Mouse (Mus musculus) fibroblast of lung, adult 2 months (primary cell): ENCODE results near the gene Dstn.

Experiments
- DNase-seq: peaks from one replicate; pipeline ENCODE4 v3.0.0-alpha.2; 2011; ENCODE audit warnings: low read depth

Dstn gene

DNA sequence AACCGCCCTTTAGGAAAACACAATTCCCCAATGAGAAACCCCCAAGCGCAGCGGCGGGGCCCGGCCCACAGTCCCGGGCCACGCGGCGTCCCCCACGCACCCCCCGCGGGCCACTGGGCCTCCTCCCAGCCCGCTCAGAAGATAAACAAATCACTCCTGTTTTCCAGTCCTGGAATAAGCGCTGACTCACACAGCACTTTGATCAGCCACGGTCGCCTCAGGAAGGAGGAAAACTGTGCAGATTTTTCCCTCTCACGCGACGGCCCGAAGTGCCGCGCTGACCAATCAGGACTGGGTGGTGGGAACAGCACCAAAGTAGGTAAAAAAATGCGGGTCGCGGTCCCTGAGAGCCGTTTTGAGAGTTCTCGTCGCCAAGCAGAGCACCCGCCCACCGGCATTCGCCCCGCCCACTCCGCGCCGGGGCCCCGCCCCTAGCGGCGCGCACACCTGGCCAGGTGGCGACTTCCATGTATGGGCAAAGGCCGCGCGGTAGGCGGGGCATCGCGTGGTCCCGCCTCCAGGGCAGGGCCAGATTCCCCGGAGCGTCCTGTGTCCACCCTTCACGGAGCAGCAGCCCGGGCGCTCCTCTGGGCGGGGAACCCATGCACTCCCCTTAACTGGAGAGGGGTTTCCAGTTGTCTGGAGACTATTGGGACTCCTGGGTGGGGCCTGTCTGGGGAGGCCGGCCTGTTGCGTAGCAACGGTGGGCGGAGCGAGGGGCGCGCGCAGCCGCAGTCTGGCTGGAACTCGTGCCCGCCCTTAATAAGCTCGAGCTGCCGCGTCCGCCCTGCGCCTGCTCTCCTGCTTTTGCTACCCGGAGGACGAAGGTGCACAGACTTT is at the start of gene Dstn:
Dstn (plus strand) TSS at position 561 of the 840 bp plus-strand sequence.
- DNase-seq = peak; percentile 92

DNA sequence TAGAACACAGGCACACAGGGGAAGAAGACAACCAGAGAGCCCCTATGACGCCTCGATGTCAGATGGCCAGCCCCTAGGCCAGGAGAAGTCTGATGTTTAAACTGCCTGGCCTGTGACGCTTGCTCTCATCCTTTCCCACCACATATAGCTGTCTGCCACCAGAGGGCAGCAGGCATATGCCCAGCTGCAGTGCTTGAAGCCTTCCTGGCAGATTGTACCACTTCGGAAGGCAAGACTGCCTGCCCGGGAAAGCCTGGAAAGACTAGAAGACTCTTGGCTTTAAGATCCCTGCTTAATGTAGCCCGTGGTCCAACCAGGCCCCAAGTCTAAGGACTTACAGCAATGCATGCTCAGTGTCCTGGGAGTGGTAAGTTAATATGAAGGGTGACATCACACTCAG is 47.8 kb upstream of the Dstn start:
- peak; percentile 69 for DNase-seq

- DNase-seq = no peak
Measured at GRCm38 (mm10) chr2:143870936-143871688, 44.0 kb upstream of the Dstn start.

- peak; percentile 68 for DNase-seq
Measured at GRCm38 (mm10) chr2:143876026-143876425, 39.1 kb upstream of the Dstn start.

DNA sequence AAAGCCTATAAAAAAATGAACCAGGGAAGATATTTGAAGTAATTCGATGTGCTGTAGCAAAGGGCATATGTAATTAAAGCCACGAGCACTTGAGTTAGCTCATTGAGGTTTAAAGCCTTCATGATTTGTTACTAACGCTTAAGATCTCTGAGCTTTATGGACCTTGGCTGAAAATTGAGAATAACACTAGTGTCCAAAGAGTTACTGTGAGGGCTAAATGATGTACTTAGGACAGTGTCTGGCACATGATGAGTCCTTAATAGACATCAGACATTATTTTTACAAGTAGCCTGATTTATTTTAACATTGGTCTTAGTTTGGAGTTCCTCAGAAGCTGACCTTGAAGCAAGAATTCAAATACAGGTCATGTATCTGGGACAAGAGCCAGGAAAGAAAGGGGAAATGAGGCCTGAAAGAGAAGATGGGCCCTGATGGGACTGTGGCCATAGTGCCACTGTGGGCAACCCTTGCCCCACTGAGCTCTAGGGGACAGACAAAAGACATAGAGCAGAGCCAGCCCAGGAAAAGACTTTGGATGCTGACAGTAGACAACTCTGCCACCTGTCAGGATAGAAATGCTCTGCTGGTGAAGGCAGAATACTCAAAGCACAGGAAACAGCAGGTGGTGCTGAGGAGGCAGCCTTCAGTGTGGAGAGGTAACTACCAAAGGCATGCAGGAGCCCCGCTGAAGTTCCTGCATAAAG is 38.0 kb upstream of the Dstn start:
- no peak for DNase-seq

DNA sequence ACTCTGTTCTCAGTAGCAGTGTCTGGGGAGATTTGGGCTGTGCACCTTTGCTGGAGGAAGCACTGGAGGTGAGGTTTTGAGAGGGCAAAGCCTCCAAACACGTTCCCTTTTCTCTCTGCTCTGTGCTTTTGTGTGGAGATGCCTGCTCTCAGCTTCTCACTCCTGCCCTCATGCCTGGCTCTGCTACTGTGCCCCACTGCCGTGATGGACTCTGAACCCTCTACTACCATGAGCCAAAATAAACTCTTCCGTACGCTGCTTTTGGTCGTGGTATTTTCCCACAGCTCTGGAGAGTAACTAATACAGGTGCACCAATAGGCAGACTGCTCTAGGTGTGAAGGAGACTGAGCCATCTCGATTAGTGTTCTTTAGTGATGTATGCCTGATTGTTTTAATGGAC is 35.8 kb upstream of the Dstn start:
- DNase-seq = no peak

DNA sequence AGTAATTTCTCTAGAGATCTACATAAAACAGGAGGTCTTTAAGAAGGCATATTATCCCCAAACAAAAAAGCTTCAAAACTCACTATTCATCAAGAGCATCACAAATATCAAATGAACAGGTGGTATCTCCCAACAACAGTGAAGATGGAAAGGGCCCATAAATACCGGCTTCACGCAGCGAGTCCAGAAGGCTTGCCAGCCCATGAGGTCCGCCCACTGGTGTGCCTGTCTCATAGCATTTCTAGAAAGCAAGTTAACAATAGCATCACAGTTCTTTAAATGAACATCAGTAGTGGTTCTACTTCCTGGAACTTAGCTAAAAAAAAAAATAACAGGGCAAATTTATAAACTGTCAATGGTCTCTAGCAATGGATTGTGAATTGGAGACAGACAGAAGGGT is 33.1 kb upstream of the Dstn start:
- DNase-seq = no peak

GRCm38 (mm10) chr2:143882606-143883288 is 32.4 kb upstream of the Dstn start:
- DNase-seq = no peak

DNA sequence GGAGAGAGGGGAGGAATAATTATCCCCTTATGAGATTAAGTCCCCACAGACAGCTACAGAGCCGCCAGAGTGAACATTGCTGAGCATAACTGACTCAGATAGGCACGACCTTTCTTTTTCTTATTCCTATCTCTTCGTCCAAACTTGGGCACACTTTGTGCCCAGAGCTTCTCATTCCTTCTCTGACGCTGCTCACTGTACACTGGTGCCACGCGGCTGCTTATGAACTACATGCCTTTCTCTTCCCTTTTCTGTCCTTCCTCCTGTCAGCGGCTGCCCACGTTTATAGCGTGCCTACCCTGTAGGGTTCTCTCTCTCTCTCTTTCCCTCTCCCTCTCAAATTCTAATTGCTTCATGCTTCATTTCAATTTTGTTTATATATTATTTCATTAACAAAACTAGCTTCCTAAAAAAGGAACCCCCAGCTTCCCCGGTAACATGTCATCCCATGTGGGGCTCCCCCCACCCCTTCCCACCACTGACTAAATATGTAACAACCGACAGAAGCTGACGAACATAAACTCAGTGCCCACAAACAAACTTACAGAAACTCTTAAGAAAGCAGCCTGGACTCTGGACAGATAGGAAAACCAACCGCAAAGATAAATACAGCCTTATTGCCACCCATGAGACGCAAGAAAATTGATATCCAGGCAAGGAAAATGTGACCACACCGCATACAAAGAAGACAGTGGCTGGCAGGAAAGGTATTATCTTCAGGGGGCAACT is 25.8 kb upstream of the Dstn start:
- DNase-seq = no peak

GRCm38 (mm10) chr2:143889860-143890433 is 25.2 kb upstream of the Dstn start:
- DNase-seq = no peak

DNA sequence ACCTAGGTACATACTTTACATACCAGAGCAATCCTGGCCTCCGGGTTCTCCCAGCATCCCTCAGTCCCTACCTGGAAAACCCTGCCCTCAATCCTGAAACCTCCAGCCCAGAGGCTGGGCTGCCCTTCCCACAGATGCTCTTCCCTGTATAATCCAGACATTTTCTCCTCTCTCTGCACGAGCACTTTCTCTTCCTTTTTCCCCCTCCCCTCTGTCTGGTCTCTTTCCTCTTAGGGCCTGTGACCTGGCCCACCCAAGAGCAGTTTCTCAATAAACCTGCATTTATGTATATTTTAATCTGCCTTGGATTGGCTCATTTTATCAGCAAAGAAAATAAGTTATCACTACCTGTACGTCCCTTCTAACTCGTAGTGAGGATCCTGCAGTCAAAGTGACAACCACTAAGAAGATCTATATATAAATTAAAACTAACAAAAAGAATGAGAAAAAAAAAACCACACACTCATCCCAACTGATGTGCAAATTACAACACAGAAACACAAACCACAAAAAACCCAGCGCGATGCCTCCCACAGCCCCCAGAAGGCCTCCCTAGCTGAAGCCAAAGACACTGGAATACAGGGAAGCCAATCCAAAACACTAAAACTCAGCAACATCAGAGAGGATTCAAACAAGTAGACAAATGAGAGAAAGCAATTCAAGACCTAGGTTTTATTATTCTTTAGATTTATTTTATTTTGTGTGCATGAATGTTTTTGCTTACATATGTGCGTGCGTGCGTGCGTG is 23.6 kb upstream of the Dstn start:
- no peak for DNase-seq

- no peak for DNase-seq
Measured at GRCm38 (mm10) chr2:143899470-143900220, 15.5 kb upstream of the Dstn start.

- DNase-seq = no peak
Measured at GRCm38 (mm10) chr2:143900821-143901351, 14.2 kb upstream of the Dstn start.

- DNase-seq = peak; percentile 65
Measured at GRCm38 (mm10) chr2:143903376-143904045, 11.6 kb upstream of the Dstn start.

DNA sequence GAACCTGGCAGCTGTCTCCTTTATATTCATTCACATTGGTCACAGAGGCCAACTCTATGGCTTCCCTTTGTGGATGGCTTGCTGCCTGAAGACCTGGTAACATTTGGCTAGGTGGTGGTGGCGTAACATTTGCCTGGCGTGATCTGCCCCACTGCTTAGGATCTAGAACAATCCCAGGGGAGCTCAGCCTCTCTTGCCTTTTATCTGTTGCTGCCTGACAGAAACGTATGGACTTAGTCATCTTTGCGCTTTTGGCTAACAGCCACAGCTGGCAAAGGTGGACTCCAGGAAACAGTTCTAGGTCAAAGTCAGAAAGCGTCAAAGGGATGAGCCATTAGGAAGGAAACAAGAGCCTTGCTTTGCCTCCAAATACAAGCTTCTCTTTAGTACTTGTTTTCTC is 10.2 kb upstream of the Dstn start:
- no peak for DNase-seq

DNA sequence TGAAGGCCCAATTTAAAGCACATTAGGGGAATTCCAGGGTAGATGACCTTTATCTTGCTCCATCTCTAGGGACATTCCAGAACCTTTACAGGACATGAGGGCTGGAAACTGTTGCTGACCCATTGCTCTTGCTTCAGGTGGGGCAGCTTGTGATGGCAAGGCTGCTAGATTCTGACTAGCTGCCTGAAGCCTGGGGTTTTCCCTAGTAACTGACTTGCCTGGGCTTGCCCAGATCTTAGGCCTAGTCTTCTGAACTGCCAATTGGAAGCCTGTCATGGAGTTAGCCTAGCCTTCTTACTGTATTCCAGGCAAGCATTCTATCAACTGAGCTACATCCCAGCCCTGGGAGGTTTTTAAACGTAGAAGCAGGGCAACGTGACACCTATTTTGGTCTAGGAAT is 5.9 kb upstream of the Dstn start:
- DNase-seq = no peak

- no peak for DNase-seq
Measured at GRCm38 (mm10) chr2:143912199-143912598, 2.9 kb upstream of the Dstn start.

DNA sequence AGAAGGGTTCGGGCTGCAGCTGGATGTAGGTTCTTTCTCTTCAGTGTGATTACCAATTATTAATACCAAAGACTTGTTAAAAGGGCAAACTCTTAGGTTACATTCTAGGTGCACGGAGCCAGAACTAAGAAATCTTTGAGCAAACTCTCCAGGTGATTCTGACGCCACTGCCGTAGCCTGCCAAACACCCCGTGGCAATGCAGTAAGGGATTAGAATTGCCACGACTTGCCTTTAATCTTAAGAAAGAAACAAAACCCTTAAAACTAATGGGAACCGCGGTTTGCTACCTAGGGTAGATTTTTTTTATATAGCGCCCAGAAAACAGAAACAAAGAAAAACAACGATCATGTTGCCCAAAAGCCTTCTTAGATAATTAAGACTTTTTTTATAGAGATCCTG is 899 bp upstream of the Dstn start:
- no peak for DNase-seq
